Mouse (Mus musculus): ENCODE data around the gene Hmgb1. TPM values are rescaled to one million over a fixed set of nuclear protein-coding genes. Genes with fewer than 3 reads are reported as not detected.
"Not testable (repeated sequence)": the region's sequence is repeated elsewhere in the genome, so short reads cannot be mapped to it uniquely, and the experiment has no call there.

The Hmgb1 gene
- total RNA-seq, 4 experiments from 2014 or later = 90.7 to 109 (median 107) TPM

GRCm38 (mm10) chr5:149147386-149148000, 36.8 kb downstream of the Hmgb1 start:
- DNase-seq (ENCODE audit: low spot score in 2 of 2) = no peak

- DNase-seq (ENCODE audit: low spot score in 2 of 2) = no peak
Measured at GRCm38 (mm10) chr5:149146691-149147090, 37.6 kb downstream of the Hmgb1 start.

GRCm38 (mm10) chr5:149143766-149144375, 40.4 kb downstream of the Hmgb1 start:
- no peak for DNase-seq (ENCODE audit: low spot score in 2 of 2)

- not testable (repeated sequence) for DNase-seq (ENCODE audit: low spot score in 2 of 2)
Measured at GRCm38 (mm10) chr5:149141155-149141554, 43.1 kb downstream of the Hmgb1 start.

- no peak for DNase-seq (ENCODE audit: low spot score in 2 of 2)
Measured at GRCm38 (mm10) chr5:149140336-149140735, 44.0 kb downstream of the Hmgb1 start.

- not testable (repeated sequence) for DNase-seq (ENCODE audit: low spot score in 2 of 2)
Measured at GRCm38 (mm10) chr5:149138087-149138486, 46.2 kb downstream of the Hmgb1 start.

GRCm38 (mm10) chr5:149137447-149137846, 46.8 kb downstream of the Hmgb1 start:
- no peak for DNase-seq (ENCODE audit: low spot score in 2 of 2)

GRCm38 (mm10) chr5:149136933-149137365, 47.3 kb downstream of the Hmgb1 start:
- DNase-seq (ENCODE audit: low spot score in 2 of 2) = no peak

GRCm38 (mm10) chr5:149135455-149136354, 48.6 kb downstream of the Hmgb1 start:
- no peak for DNase-seq (ENCODE audit: low spot score in 2 of 2)

- DNase-seq (ENCODE audit: low spot score in 2 of 2) = no peak
Measured at GRCm38 (mm10) chr5:149134751-149135454, 49.4 kb downstream of the Hmgb1 start.

GRCm38 (mm10) chr5:149128473-149128872, 55.8 kb downstream of the Hmgb1 start:
- no peak for DNase-seq (ENCODE audit: low spot score in 2 of 2)

- DNase-seq (ENCODE audit: low spot score in 2 of 2) = no peak
Measured at GRCm38 (mm10) chr5:149123795-149124194, 60.5 kb downstream of the Hmgb1 start.

- no peak for DNase-seq (ENCODE audit: low spot score in 2 of 2)
Measured at GRCm38 (mm10) chr5:149119341-149119881, 64.9 kb downstream of the Hmgb1 start.

GRCm38 (mm10) chr5:149117815-149118547, 66.3 kb downstream of the Hmgb1 start:
- no peak for DNase-seq (ENCODE audit: low spot score in 2 of 2)

GRCm38 (mm10) chr5:149114587-149114986, 69.7 kb downstream of the Hmgb1 start:
- no peak for DNase-seq (ENCODE audit: low spot score in 2 of 2)

GRCm38 (mm10) chr5:149114034-149114433, 70.3 kb downstream of the Hmgb1 start:
- DNase-seq (ENCODE audit: low spot score in 2 of 2) = no peak

- no peak for DNase-seq (ENCODE audit: low spot score in 2 of 2)
Measured at GRCm38 (mm10) chr5:149113439-149113838, 70.8 kb downstream of the Hmgb1 start.

GRCm38 (mm10) chr5:149112559-149112958, 71.7 kb downstream of the Hmgb1 start:
- no peak for DNase-seq (ENCODE audit: low spot score in 2 of 2)

GRCm38 (mm10) chr5:149109220-149109619, 75.1 kb downstream of the Hmgb1 start:
- no peak for DNase-seq (ENCODE audit: low spot score in 2 of 2)

GRCm38 (mm10) chr5:149108178-149108577, 76.1 kb downstream of the Hmgb1 start:
- DNase-seq (ENCODE audit: low spot score in 2 of 2) = no peak
